Mouse (Mus musculus): ENCODE results near the gene Dlx5. TPM values are rescaled to one million over a fixed set of nuclear protein-coding genes. Genes with fewer than 3 reads are reported as not detected.

The Dlx5 gene
- polyA plus RNA-seq, 1 experiment from 2014 or later = 6.7 TPM

GRCm38 (mm10) chr6:6851166-6851565 is 30.7 kb downstream of the Dlx5 start:
- Histone ChIP-seq H3K27me3 (ENCODE audit: control insufficient read depth, insufficient read depth, low read length) (peaks cover 72% of the 10 kb centered on the region), H3K9me3 (ENCODE audit: control insufficient read depth, low read depth, low read length) (no peaks in the 10 kb centered on the region), H3K27ac (ENCODE audit: low read length) (no peak overlapping the region), H3K4me3 (ENCODE audit: low read depth, low read length) (no peak overlapping the region), H3K36me3 (ENCODE audit: control insufficient read depth, insufficient read depth, low read length) (no peaks in the 10 kb centered on the region), H3K4me1 (ENCODE audit: control insufficient read depth, insufficient read depth, low read length) (no peaks in the 10 kb centered on the region), H3K9ac (replicated peaks; ENCODE audit: low read depth, low read length) (no peak overlapping the region), H3K4me2 (replicated peaks; ENCODE audit: low read depth, low read length) (no peak overlapping the region)
- 3% methylated on average over 10 of the region's 10 CpGs for WGBS
- no peak for ATAC-seq (ENCODE audit: insufficient number of reproducible peaks, insufficient read depth, low FRiP score, low read depth)

DNA sequence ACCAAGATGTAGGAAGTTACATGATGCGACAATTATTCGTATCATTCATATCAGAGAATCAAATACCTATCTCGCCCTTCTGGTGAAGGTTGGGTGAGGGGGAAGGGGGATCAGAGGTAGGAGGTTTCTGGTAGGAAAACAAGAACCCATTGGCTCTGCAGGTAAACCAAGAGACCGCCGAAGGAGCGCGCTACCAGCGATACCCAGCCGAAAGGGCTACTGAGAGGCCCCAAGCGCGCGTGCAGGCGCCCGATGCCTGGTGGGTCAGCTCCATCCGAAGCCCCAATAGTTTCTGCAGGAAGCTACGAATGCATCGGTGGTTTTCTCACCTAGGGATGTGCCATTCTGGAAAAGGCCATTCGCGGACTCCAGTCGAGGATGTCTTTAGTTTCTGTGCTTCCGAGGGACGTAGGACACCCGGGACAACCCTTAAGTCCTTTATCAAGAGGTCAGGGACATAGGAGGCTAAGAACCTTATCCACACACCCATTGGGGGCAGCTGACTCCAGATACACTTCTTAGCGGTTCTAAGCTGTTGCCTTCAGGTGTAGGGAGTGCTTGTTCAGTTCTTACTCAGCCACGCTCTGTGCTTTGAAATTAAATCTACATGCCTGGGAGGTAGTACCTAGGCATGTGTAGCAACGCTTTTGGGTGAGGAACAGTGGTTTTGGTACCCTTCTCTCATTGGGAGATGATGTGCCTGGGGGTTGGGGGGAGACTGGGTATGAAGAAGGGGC is 31.4 kb downstream of the Dlx5 start:
- Histone ChIP-seq H3K9me3 (ENCODE audit: control insufficient read depth, low read depth, low read length) (no peaks in the 10 kb centered on the region), H3K36me3 (ENCODE audit: control insufficient read depth, insufficient read depth, low read length) (no peaks in the 10 kb centered on the region), H3K4me2 (replicated peaks; ENCODE audit: low read depth, low read length) (no peak overlapping the region), H3K4me3 (ENCODE audit: low read depth, low read length) (no peak overlapping the region), H3K27ac (ENCODE audit: low read length) (no peak overlapping the region), H3K27me3 (ENCODE audit: control insufficient read depth, insufficient read depth, low read length) (peaks cover 66% of the 10 kb centered on the region), H3K9ac (replicated peaks; ENCODE audit: low read depth, low read length) (no peak overlapping the region), H3K4me1 (ENCODE audit: control insufficient read depth, insufficient read depth, low read length) (no peaks in the 10 kb centered on the region)
- WGBS = 2% methylated on average over 26 of the region's 26 CpGs
- ATAC-seq (ENCODE audit: insufficient number of reproducible peaks, insufficient read depth, low FRiP score, low read depth) = no peak

DNA sequence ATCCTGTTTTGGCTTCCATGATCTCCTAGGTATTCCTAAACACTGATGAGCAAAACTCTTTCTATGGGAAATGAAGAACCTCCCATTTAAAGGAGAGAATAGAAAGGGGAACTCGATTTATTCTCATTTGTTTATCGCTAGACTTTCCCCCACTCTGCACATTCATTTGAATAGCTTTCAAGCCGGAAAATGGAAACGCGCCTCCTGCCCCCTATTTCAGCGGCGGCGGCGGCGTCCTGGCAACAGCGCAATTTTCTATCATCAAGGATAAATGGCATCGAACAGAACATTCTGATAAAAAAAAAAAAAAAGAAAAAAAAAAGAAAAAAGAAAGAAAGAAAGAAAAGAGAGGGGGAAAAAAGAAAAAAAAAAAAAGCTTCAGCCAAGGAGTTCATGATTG is 32.1 kb downstream of the Dlx5 start:
- WGBS = 2% methylated on average over 12 of the region's 12 CpGs
- ATAC-seq (ENCODE audit: insufficient number of reproducible peaks, insufficient read depth, low FRiP score, low read depth) = no peak
- Histone ChIP-seq H3K4me2 (replicated peaks; ENCODE audit: low read depth, low read length) (no peak overlapping the region), H3K27ac (ENCODE audit: low read length) (no peak overlapping the region), H3K36me3 (ENCODE audit: control insufficient read depth, insufficient read depth, low read length) (no peaks in the 10 kb centered on the region), H3K9ac (replicated peaks; ENCODE audit: low read depth, low read length) (no peak overlapping the region), H3K27me3 (ENCODE audit: control insufficient read depth, insufficient read depth, low read length) (peaks cover 63% of the 10 kb centered on the region), H3K4me1 (ENCODE audit: control insufficient read depth, insufficient read depth, low read length) (no peaks in the 10 kb centered on the region), H3K4me3 (ENCODE audit: low read depth, low read length) (no peak overlapping the region), H3K9me3 (ENCODE audit: control insufficient read depth, low read depth, low read length) (no peaks in the 10 kb centered on the region)

GRCm38 (mm10) chr6:6848541-6848940 is 33.3 kb downstream of the Dlx5 start:
- no peak overlapping the region for H3K27ac ChIP-seq (ENCODE audit: low read length)
- 19% methylated on average over 4 of the region's 4 CpGs for WGBS
- no peaks in the 10 kb centered on the region for H3K36me3 ChIP-seq (ENCODE audit: control insufficient read depth, insufficient read depth, low read length)
- no peak overlapping the region for H3K9ac ChIP-seq (replicated peaks; ENCODE audit: low read depth, low read length)
- H3K4me3 ChIP-seq (ENCODE audit: low read depth, low read length) = no peak overlapping the region
- no peaks in the 10 kb centered on the region for H3K4me1 ChIP-seq (ENCODE audit: control insufficient read depth, insufficient read depth, low read length)
- H3K27me3 ChIP-seq (ENCODE audit: control insufficient read depth, insufficient read depth, low read length) = peaks cover 58% of the 10 kb centered on the region
- H3K4me2 ChIP-seq (replicated peaks; ENCODE audit: low read depth, low read length) = no peak overlapping the region
- ATAC-seq (ENCODE audit: insufficient number of reproducible peaks, insufficient read depth, low FRiP score, low read depth) = no peak
- no peaks in the 10 kb centered on the region for H3K9me3 ChIP-seq (ENCODE audit: control insufficient read depth, low read depth, low read length)

DNA sequence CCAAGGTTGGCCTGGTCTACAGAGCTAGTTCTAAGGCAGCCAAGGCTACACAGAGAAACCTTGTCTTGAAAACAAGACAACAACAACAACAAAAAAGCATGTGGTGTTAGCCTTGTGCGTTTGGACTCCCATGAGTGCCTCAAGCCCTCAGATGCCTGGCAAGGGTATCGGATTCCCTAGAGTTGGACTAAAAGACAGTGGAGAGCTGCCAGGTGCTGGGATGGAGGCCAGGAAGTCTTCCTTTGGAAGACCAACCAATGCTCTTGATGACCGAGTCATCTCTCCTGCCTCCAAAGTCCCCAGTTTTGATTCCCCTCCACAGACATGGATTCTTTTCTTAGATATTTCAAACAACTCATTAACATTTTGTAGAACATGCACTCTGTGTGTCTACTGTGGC is 48.6 kb downstream of the Dlx5 start:
- no peak overlapping the region for H3K4me2 ChIP-seq (replicated peaks; ENCODE audit: low read depth, low read length)
- no peak overlapping the region for H3K27ac ChIP-seq (ENCODE audit: low read length)
- 96% methylated on average over 3 of the region's 3 CpGs for WGBS
- ATAC-seq (ENCODE audit: insufficient number of reproducible peaks, insufficient read depth, low FRiP score, low read depth) = no peak
- H3K9ac ChIP-seq (replicated peaks; ENCODE audit: low read depth, low read length) = no peak overlapping the region
- no peaks in the 10 kb centered on the region for H3K9me3 ChIP-seq (ENCODE audit: control insufficient read depth, low read depth, low read length)
- H3K36me3 ChIP-seq (ENCODE audit: control insufficient read depth, insufficient read depth, low read length) = no peaks in the 10 kb centered on the region
- H3K4me1 ChIP-seq (ENCODE audit: control insufficient read depth, insufficient read depth, low read length) = no peaks in the 10 kb centered on the region
- no peak overlapping the region for H3K4me3 ChIP-seq (ENCODE audit: low read depth, low read length)
- no peaks in the 10 kb centered on the region for H3K27me3 ChIP-seq (ENCODE audit: control insufficient read depth, insufficient read depth, low read length)

- H3K9me3 ChIP-seq (ENCODE audit: control insufficient read depth, low read depth, low read length) = no peaks in the 10 kb centered on the region
- ATAC-seq (ENCODE audit: insufficient number of reproducible peaks, insufficient read depth, low FRiP score, low read depth) = no peak
- no peak overlapping the region for H3K27ac ChIP-seq (ENCODE audit: low read length)
- H3K4me2 ChIP-seq (replicated peaks; ENCODE audit: low read depth, low read length) = no peak overlapping the region
- H3K9ac ChIP-seq (replicated peaks; ENCODE audit: low read depth, low read length) = no peak overlapping the region
- H3K4me3 ChIP-seq (ENCODE audit: low read depth, low read length) = no peak overlapping the region
- no peaks in the 10 kb centered on the region for H3K4me1 ChIP-seq (ENCODE audit: control insufficient read depth, insufficient read depth, low read length)
- no peaks in the 10 kb centered on the region for H3K36me3 ChIP-seq (ENCODE audit: control insufficient read depth, insufficient read depth, low read length)
- 66% methylated on average over 7 of the region's 7 CpGs for WGBS
- H3K27me3 ChIP-seq (ENCODE audit: control insufficient read depth, insufficient read depth, low read length) = no peaks in the 10 kb centered on the region
Measured at GRCm38 (mm10) chr6:6830446-6830845, 51.4 kb downstream of the Dlx5 start.

Other genes with a start within 250 kb of the Dlx5 start
- 0.15 and 0.42 TPM in 2 replicates for gene Dlx6, start 18.8 kb downstream of the Dlx5 start, polyA plus RNA-seq (2014; fragmentation: Nextera tagmentation; extraction: Ambion mirVana)
- gene Sdhaf3, start 73.9 kb upstream of the Dlx5 start, polyA plus RNA-seq (2014; fragmentation: Nextera tagmentation; extraction: Ambion mirVana) = 6.6 and 7.5 TPM in 2 replicates